Mouse (Mus musculus) effector memory CD4-positive, alpha-beta T cell, adult 7 months (primary cell): Measurements from ENCODE around the gene Stat5a. TPM values are rescaled to one million over a fixed set of nuclear protein-coding genes. Genes with fewer than 3 reads are reported as not detected.

Experiments used
- polyA plus RNA-seq: library from polyadenylated mRNA; unstranded; fragments of 100-300 nt; shearing (Covaris generic); gene quantifications from one replicate; pipeline ENCODE4 v1.2.1, GENCODE M21; 2017

The Stat5a gene
- 154 TPM for polyA plus RNA-seq

DNA sequence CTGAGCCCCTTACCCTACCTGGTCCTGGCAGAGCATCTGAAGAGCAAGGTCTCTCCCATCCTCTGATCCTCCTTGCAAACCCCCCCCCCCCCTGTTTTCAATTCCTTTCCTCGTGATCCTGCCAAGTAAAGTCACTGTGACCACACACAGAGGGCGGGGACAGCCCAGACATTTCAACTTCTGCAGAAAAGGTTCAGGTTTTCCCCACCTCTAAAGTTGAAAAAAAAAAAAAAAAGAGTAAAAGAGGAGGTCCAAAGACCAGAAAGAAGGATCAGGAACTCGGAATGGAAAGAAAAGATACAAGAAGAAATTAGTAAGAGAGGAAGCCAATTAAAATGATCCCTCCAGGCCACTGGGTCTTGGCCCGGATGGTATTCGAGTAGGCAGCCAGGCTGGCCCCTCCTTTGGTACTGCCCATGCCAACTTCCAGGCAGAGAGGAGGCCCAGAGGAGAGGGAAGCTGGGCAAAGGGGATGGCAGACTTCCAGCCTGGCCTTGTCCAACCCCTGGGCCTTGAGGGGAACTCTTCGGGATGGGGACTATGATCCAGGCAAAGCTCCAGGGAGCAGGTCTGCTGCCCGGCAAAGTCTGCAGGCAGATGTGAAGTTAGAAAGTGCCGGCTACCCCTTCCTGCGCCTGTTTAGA lies at the start of gene Stat5a:
TSS of gene Stat5a (plus strand) at position 417 of the 644 bp plus-strand sequence.

DNA sequence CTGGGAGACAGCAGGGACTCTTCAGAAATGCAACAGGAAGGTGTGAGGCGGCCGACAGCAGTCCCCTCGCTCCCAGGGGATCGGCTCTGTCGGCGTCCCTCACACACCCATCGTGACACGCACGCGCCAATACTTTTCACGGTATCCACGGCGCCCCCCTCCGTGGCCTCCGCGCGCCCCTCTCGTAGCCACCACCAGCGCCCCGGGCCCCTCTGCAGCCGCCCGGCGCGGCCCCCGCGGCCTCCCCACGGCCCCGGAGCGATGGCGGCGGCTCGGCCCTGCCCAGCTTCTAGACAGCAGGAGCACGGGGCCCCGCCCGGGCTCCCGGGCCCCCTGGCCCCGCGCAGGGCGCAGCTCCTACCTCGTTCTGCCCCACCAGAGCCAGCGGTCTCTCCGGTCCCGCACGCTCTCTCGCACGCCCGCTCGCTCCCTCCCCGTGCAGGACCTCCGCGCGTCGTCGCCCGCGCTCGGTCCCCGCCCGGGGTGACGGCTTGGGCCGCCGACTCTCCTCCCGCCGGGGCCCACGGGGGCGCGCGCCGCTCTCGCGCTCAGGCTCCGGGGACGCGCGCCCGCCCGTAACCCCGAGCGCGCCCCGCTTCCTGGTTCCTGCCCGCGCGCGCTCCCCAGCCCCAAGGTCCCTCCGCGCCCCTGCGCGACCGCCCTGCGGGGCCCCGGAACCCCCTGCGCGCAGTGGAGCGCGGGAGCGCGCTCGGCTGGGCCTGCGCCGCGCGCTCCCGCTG lies 8.9 kb upstream of the Stat5a start, which contains the start of gene Stat5b:
TSS of gene Stat5b (minus strand) at position 687 of the 740 bp plus-strand sequence.

Other genes starting within 250 kb of the Stat5a start
- gene Nkiras2, start 240.1 kb upstream of the Stat5a start, polyA plus RNA-seq, result 13.6 TPM
- gene Dnajc7, start 239.2 kb upstream of the Stat5a start, polyA plus RNA-seq, result 423 TPM
- gene Zfp385c, start 166.9 kb upstream of the Stat5a start, polyA plus RNA-seq, result 0.55 TPM
- gene Dhx58, start 155.1 kb upstream of the Stat5a start, polyA plus RNA-seq, result 12.3 TPM
- gene Kat2a, start 146.9 kb upstream of the Stat5a start, polyA plus RNA-seq, result 38.6 TPM
- not detected for gene Hspb9, start 145.5 kb upstream of the Stat5a start, polyA plus RNA-seq
- gene Rab5c, start 121.1 kb upstream of the Stat5a start, polyA plus RNA-seq, result 28.5 TPM
- 0.13 TPM for gene Kcnh4, start 99.4 kb upstream of the Stat5a start, polyA plus RNA-seq
- gene Hcrt, start 96.4 kb upstream of the Stat5a start, polyA plus RNA-seq, result not detected
- 2.6 TPM for gene Ghdc, start 88.4 kb upstream of the Stat5a start, polyA plus RNA-seq
- 271 TPM for gene Stat5b, start 8.6 kb upstream of the Stat5a start, polyA plus RNA-seq
- 351 TPM for gene Stat3, start 80.2 kb downstream of the Stat5a start, polyA plus RNA-seq
- not detected for gene Cavin1, start 111.5 kb downstream of the Stat5a start, polyA plus RNA-seq
- gene Atp6v0a1, start 150.1 kb downstream of the Stat5a start, polyA plus RNA-seq, result 1.1 TPM
- gene Naglu, start 210.7 kb downstream of the Stat5a start, polyA plus RNA-seq, result 6.4 TPM
- gene Hsd17b1, start 219.1 kb downstream of the Stat5a start, polyA plus RNA-seq, result 0.38 TPM
- gene Coasy, start 223.2 kb downstream of the Stat5a start, polyA plus RNA-seq, result 12.0 TPM
- 46.3 TPM for gene Mlx, start 227.9 kb downstream of the Stat5a start, polyA plus RNA-seq
- 2.1 TPM for gene Psmc3ip, start 236.1 kb downstream of the Stat5a start, polyA plus RNA-seq